Mouse (Mus musculus) embryo, embryonic 11.5 days (tissue): ENCODE data around the gene Fam219b.
A peak's percentile ranks its signal among the peaks of the same experiment; 100 is the strongest.

Experiments
- DNase-seq: peaks from one replicate; pipeline ENCODE4 v3.0.0-alpha.2; 2012; ENCODE audit warnings: low read depth, low spot score

Gene Fam219b

GRCm38 (mm10) chr9:57537044-57537727 lies at the start of gene Fam219b:
Gene Fam219b, plus strand, starts transcription at chr9:57537528.
- peak; percentile 81 for DNase-seq

- DNase-seq = no peak
Measured at GRCm38 (mm10) chr9:57487807-57488206, 49.5 kb upstream of the Fam219b start.

DNA sequence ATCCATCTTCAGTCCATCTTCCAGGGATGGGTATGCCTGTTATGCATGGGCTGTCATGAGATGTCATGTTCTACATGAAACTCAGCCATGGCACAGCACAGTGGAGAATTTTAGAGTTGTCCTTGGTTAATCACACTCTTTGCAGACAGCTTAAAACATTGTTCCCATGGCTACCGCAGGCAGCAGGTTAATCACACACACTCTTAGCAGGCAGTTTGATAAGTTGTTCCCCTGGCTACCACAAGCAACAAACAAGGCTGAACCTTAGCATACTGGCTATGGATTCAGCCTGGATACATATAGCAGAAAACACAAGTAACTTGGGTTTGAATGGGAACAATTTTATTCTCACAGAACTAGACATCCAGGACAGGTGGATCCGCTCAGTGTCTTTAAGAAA lies 43.8 kb upstream of the Fam219b start:
- no peak for DNase-seq

DNA sequence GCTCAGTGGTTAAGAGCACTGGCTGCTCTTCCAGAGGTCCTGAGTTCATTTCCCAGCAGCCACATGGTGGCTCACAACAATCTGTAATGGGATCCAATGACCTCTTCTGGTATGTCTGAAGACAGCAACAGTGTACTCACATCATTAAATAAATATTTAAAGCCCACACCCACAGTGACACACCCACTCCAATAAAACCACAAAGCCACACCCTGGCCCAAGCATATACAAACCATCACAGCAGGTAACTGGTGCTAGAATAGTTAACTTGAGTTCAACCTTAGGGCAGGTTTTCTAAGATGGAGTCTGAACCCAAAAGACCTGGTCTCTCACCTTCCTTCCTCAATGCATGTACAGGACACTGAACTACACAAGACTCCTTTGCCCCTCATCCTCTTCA lies 42.4 kb upstream of the Fam219b start:
- DNase-seq = no peak

DNA sequence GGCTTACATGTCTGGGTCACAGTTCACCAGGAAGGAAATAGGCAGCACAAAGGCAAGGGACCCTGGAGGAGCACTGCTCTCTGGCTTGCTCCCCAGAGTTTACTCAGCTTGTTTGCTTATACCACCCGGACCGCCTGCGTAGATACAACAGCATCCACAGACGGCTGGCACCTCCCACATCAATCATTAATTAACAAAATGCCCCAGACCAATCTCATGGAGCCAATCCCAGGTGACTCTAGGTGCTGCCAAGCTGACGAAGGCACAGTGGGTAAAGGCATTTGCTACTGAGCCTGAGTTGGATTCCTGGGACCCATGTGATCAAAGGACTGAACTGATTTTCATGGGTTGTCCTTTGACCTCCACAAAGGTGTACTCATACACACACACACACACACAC lies 40.1 kb upstream of the Fam219b start:
- no peak for DNase-seq

- no peak for DNase-seq
Measured at GRCm38 (mm10) chr9:57498536-57498935, 38.8 kb upstream of the Fam219b start.

- DNase-seq = no peak
Measured at GRCm38 (mm10) chr9:57501452-57501851, 35.9 kb upstream of the Fam219b start.

- DNase-seq = no peak
Measured at GRCm38 (mm10) chr9:57501861-57502260, 35.5 kb upstream of the Fam219b start.

DNA sequence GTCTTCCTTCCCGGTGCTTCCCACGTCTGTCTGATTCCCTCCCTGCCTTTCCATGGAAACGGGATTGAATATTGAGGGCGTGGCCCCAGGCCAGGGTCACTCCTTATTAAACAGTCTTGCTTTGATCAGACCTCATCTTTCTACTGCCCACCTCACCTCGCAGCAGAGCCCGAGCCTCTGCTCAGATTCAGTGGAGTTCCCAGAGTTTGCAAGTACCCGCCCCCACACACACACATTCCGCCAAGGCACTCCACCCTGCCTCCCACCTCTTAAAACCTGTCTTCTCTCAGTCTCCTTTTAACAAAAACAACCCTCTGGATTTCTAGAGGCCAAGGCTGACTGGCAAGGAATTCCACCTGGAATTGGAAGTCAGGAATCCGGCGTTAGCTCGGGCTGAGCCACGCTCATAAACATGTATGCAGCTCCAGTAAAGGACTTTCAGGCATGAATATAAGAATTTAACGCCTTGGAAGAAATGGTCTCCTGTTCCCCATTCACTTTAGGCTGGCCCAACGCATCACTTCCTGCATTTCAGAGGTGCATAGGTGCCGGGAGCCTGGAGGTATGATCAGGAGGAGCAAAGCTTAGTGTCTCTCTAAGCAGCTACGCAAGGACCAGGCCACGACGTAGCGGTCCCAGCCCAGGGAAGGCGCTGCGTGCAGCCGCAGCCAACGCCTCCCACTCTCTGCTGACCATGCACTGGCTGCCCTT lies 34.3 kb upstream of the Fam219b start:
- DNase-seq = no peak

DNA sequence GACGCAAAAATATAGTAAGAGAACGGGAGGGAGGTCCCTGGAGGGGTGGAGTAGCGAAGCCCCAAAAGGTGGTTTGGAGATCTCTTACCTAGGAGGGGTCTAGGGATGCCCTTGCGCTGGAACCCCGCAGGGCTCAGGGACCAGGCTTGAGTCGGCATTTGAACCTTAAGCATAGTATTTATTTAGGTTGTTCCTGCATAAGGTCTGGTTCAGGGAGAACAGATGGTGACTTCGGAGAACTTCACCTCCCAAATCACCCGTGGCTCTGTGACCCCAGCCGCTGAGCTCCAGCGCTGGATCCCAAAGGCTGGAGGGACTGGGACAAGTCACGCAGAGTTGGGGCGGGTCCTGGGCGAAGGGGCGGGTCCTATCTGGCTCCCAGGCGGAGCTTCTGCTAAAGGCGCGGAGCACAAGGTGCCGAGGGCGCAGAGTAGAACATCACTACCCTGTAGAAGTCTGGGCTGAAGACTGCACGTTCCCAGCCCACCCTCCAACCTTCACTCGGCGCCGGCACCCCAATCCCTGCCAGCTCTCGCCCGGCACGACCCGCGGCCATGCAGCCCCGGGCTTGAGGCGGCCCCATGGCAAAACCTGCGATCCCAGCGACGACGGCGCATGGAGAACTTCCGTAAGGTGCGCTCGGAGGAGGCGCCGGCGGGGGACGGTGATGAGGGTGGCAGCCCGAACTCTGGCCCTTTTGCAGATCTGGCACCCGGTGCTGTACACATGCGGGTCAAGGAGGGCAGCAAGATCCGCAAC lies 33.5 kb upstream of the Fam219b start, which contains the start of gene Rpp25:
Gene Rpp25 (plus strand): TSS at position 405 of the 759 bp plus-strand sequence.
- DNase-seq = no peak

GRCm38 (mm10) chr9:57504381-57504700 lies 33.0 kb upstream of the Fam219b start:
- no peak for DNase-seq

- DNase-seq = no peak
Measured at GRCm38 (mm10) chr9:57504891-57505290, 32.4 kb upstream of the Fam219b start.

GRCm38 (mm10) chr9:57505700-57506099 lies 31.6 kb upstream of the Fam219b start:
- DNase-seq = no peak

- no peak for DNase-seq
Measured at GRCm38 (mm10) chr9:57510577-57510976, 26.8 kb upstream of the Fam219b start.

DNA sequence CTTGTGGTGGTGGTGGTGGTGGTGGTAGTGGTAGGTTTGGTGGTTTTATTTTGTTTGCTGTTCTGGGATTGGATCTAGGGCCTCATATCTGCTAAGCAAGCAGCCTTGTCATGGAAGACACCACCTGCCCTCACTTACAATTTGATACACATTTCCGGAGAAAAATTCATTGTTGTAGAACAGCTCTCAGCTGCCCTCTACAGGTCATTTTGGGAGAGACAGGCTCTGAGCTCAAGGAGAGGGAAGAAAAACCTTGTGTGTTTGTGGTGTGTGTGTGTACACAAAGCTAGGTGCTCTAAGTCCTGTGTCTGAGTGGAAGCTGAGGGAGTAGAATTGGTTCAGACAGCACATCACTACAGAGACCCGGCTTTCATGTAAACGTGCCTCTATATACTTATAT lies 20.2 kb upstream of the Fam219b start:
- no peak for DNase-seq

DNA sequence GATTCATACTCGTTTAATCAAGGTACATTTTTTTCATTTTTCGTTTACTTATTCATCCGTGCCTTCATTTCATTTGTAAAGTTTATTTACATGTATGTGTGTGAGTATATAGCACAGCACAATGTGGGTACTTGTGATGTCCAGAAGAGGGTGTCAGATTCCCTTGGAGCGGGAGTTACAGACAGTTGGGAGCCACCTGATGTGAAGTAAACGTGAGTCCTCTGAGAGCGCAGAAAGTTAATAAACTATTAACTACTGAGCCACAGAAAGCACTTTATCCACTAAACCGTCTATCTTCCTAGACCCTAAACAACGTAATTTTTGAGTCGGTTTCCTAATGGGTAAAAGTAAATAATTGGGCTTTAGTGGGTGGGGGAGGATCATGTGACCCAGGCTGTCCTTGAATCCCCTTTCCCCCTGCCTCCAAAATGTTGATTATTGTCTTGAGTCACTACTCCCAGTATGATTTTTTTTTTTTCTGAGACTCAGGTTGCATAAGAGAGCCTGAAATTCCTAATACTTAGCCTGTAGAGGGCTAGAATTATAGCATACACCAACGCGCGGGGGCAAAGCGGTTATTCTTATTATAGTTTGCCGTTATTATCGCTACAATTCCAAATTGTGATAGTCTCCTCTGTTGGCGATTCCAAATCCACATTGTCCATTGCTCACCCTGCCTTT lies 16.8 kb upstream of the Fam219b start:
- DNase-seq = no peak

GRCm38 (mm10) chr9:57521056-57521911 lies 16.0 kb upstream of the Fam219b start, which contains the start of gene Cox5a:
Gene Cox5a, plus strand, starts transcription at chr9:57521274.
- DNase-seq = peak; percentile 84

DNA sequence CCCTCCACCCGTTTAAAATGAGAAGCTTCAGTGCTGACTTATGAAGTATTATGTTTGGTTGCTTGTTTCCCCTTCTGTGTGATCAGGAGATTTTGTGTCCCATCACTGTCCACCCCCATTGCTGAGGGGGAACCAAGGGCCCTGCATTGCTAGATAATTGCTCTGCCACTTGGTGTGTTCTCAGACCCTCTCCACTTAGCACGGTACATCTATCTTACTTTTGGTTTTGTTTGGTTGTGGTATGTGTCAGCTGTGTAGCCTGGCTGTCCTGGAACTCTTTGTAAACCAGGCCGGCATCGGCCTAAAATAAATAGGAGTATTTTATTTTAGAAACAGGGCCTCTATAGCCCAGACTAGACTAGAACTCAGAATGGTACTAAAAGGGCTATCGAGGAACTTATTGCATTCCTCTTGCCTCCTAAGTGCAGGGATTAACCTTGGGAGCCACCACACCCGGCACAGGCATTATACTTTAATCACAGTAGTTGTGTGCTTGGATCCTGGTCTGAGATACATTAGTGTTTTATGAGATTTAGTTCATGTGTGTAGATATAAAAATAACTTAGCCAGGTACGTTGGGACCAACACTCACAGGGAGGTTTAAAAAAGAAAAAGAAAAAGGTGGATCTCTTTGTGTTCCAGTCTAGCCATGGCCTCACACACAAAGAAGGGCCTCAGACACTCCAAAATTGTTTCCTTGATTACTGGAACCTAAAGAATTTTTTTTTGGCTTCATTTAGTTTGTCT lies 15.0 kb upstream of the Fam219b start:
- no peak for DNase-seq

GRCm38 (mm10) chr9:57522861-57523246 lies 14.5 kb upstream of the Fam219b start:
- no peak for DNase-seq

DNA sequence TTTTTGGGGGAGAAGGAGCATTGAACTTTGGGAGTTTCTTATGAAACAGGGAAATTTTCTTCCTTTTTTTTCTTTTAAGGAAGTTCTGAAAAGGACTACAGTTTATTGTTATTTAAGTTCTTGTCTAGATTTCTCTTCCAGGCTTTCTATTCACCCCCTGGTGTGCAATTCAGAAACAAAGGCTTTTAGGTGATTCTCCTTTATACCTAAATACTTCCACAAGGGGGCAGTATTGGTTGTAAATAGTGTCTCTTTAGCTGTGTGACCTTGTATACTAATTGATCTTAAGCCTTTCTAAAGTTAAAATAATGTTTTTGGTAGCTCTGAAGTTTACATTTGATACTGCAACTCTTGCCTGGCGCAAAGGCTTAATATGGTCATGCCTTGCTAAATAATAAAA lies 13.6 kb upstream of the Fam219b start:
- DNase-seq = no peak
